Mouse (Mus musculus): ENCODE measurements around the gene Slc25a3. TPM values are rescaled to one million over a fixed set of nuclear protein-coding genes. Genes with fewer than 3 reads are reported as not detected.

Gene Slc25a3
- polyA plus RNA-seq, 1 experiment from 2014 or later, result 534 TPM

DNA sequence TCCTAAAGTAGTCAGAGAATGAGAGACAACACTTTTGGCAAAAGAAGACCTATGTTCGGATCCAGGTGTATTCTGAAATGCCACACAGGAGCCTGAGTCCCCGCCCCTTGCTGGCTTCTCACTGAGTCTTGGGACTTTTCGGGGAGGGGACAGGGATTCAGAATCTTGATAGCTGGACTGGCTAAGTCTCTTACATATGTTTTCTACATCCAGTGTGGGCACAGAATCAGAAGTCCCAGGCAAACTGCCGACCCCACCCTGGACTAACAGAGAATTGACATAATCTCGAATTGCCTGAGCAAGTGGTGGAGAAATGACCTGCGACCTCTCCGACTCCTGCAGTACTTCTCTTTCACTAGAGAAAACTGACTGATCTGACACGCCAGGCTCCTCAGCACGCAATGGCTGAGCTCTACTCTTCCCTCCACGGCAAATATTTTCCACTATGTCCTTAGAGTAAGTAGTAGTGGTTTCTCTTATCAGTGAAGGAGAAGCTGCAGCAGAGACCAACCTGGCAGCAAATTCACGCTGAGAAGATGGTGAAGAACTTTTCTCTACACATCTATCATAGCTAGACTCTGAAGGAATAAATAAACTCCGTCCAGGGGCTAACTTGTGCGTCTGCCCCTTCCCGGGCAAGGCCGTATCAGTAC, 38.8 kb upstream of the Slc25a3 start:
- ATAC-seq (ENCODE audit: low read depth), result no peak

GRCm38 (mm10) chr10:91162077-91162476, 38.2 kb upstream of the Slc25a3 start:
- H3K27me3 ChIP-seq, result no peaks in the 10 kb centered on the region
- peaks cover 3% of the 10 kb centered on the region for H3K4me1 ChIP-seq (replicated peaks)
- H3K4me3 ChIP-seq, result no peak overlapping the region
- H3K4me2 ChIP-seq, result no peak overlapping the region
- 92% methylated on average over 11 of the region's 11 CpGs for WGBS
- no peak for ATAC-seq (ENCODE audit: low read depth)
- no peaks in the 10 kb centered on the region for H3K9me3 ChIP-seq
- H3K27ac ChIP-seq (replicated peaks), result no peak overlapping the region
- no peak overlapping the region for H3K9ac ChIP-seq
- peaks cover 66% of the 10 kb centered on the region for H3K36me3 ChIP-seq

More for the DNA sequence above, 38.8 kb upstream of the Slc25a3 start:
- H3K9ac ChIP-seq, result no peak overlapping the region
- no peak overlapping the region for H3K4me3 ChIP-seq
- no peak overlapping the region for H3K4me2 ChIP-seq
- no peak overlapping the region for H3K27ac ChIP-seq (replicated peaks)
- H3K4me1 ChIP-seq (replicated peaks), result peaks cover 9% of the 10 kb centered on the region
- H3K27me3 ChIP-seq, result no peaks in the 10 kb centered on the region
- H3K36me3 ChIP-seq, result peaks cover 62% of the 10 kb centered on the region
- 93% methylated on average over 15 of the region's 15 CpGs for WGBS
- H3K9me3 ChIP-seq, result no peaks in the 10 kb centered on the region

DNA sequence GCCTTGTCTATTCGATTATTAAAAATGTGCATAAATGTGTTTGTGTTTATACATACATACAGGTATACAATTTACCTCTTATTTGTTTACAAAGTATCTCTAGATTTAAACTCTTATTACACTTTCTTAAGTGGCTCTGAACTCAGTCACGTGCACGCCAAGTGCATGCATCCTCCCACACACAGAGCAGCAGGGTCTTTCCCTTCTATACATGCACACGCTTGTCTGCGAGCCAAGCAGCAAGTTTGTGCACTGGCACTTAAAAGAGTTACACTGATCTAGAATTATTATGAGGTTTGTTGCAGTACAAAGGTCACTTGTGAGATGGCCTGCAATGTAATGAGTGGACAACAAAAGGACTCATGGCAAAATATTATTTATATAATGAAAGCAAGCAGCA, 37.1 kb upstream of the Slc25a3 start:
- H3K36me3 ChIP-seq, result peaks cover 71% of the 10 kb centered on the region
- 95% methylated on average over 5 of the region's 5 CpGs for WGBS

GRCm38 (mm10) chr10:91158442-91158841, 34.6 kb upstream of the Slc25a3 start:
- Histone ChIP-seq H3K27ac (replicated peaks) (no peak overlapping the region), H3K4me3 (no peak overlapping the region), H3K4me1 (replicated peaks) (no peaks in the 10 kb centered on the region), H3K9me3 (no peaks in the 10 kb centered on the region), H3K36me3 (peaks cover 80% of the 10 kb centered on the region), H3K4me2 (no peak overlapping the region), H3K27me3 (no peaks in the 10 kb centered on the region), H3K9ac (no peak overlapping the region)
- 89% methylated on average over 8 of the region's 8 CpGs for WGBS
- no peak for ATAC-seq (ENCODE audit: low read depth)

More for the DNA sequence above, 37.1 kb upstream of the Slc25a3 start:
- ATAC-seq (ENCODE audit: low read depth), result no peak
- Histone ChIP-seq H3K4me1 (replicated peaks) (no peaks in the 10 kb centered on the region), H3K9ac (no peak overlapping the region), H3K9me3 (no peaks in the 10 kb centered on the region), H3K4me3 (no peak overlapping the region), H3K4me2 (no peak overlapping the region), H3K27ac (replicated peaks) (no peak overlapping the region), H3K27me3 (no peaks in the 10 kb centered on the region)

GRCm38 (mm10) chr10:91156338-91156737, 32.5 kb upstream of the Slc25a3 start:
- Histone ChIP-seq H3K27ac (replicated peaks) (no peak overlapping the region), H3K4me3 (no peak overlapping the region), H3K4me2 (no peak overlapping the region), H3K27me3 (no peaks in the 10 kb centered on the region), H3K4me1 (replicated peaks) (no peaks in the 10 kb centered on the region), H3K9ac (no peak overlapping the region), H3K36me3 (peaks cover 75% of the 10 kb centered on the region), H3K9me3 (no peaks in the 10 kb centered on the region)
- 84% methylated on average over 6 of the region's 6 CpGs for WGBS
- no peak for ATAC-seq (ENCODE audit: low read depth)

DNA sequence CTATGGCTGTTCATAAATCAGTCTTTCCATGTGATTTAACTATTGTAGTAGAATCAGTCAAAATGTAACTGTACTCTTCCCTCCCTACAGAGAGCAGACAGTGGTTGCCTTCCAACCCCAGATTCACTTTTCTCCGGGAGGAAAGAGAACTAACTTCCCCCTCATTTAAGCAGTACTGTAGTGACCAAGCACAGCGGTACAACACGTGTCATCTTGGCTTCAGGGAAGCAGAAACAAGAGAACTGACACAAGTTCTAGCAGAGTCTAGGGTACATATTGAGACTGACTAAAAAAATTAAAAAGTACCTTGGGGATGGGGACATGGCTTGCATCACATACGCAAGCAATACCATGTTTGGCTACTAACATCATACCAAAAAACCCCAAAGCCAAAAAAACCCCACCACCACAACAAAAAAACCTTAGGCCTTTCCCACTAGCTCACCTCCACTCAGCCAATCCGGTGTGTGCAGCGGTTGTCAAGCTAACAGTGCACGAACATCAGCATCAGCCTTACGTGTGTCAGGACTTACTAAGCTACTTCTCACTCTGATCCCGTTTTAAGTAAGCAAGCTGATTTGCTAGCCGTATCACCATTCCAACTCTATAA, 30.1 kb upstream of the Slc25a3 start:
- no peak overlapping the region for H3K27ac ChIP-seq (replicated peaks)
- no peaks in the 10 kb centered on the region for H3K27me3 ChIP-seq
- no peak overlapping the region for H3K9ac ChIP-seq
- H3K9me3 ChIP-seq, result no peaks in the 10 kb centered on the region
- 91% methylated on average over 10 of the region's 10 CpGs for WGBS
- no peak overlapping the region for H3K4me2 ChIP-seq
- H3K4me1 ChIP-seq (replicated peaks), result no peaks in the 10 kb centered on the region
- ATAC-seq (ENCODE audit: low read depth), result no peak
- no peak overlapping the region for H3K4me3 ChIP-seq
- peaks cover 81% of the 10 kb centered on the region for H3K36me3 ChIP-seq

GRCm38 (mm10) chr10:91145413-91145812, 21.6 kb upstream of the Slc25a3 start:
- no peak overlapping the region for H3K4me3 ChIP-seq
- no peak overlapping the region for H3K27ac ChIP-seq (replicated peaks)
- no peaks in the 10 kb centered on the region for H3K27me3 ChIP-seq
- H3K9me3 ChIP-seq, result no peaks in the 10 kb centered on the region
- H3K4me2 ChIP-seq, result no peak overlapping the region
- peaks cover 42% of the 10 kb centered on the region for H3K36me3 ChIP-seq
- no peak for ATAC-seq (ENCODE audit: low read depth)
- H3K9ac ChIP-seq, result no peak overlapping the region
- H3K4me1 ChIP-seq (replicated peaks), result no peaks in the 10 kb centered on the region
- 93% methylated on average over 7 of the region's 7 CpGs for WGBS

DNA sequence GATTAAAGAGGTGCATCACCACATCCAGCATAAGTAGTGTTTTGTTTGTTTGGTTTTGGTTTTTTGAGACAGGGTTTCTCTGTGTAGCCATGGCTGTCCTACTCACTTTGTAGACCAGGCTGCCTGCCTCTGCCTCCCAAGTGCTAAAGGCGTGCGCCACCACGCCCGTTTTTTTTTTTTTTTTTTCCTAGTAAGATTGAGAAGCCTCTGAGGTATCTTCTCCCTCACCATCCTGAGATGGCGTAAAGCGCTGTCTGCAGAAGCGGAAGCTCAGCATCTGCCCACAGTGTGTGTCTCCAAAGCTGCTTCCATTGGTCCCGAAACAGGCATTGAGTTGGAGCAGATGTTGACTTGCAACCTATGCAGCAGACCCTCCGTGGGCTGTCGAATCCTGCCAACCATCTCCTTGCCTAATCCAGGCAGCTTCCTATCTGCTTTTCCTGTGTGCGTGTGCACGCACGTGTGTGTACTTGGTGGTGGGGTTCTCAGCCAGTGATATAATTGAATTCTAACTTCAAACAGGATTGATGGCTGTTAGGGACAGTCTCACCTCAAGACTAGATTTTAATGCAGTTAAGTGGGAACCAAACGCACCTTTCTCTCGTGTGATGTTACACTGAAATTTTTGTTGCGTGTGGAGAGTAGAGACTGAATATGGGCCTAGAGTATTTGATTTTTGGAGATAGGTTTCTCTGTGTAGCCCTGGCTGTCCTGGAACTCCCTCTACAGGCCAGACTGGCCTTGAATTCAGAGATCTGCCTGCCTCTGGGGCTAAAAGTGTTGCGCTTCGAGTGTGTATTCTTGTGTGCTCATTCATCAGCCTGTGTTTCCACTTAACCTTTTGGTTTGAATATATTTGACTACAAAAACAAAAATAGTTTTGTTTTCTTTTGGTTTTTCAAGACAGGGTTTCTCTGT, 19.7 kb upstream of the Slc25a3 start:
- Histone ChIP-seq H3K4me3 (no peak overlapping the region), H3K9ac (no peak overlapping the region), H3K4me1 (replicated peaks) (no peaks in the 10 kb centered on the region), H3K27ac (replicated peaks) (no peak overlapping the region), H3K9me3 (no peaks in the 10 kb centered on the region), H3K27me3 (no peaks in the 10 kb centered on the region), H3K4me2 (no peak overlapping the region), H3K36me3 (peaks cover 25% of the 10 kb centered on the region)
- WGBS, result 79% methylated on average over 18 of the region's 18 CpGs
- no peak for ATAC-seq (ENCODE audit: low read depth)

- H3K36me3 ChIP-seq, result peaks cover 21% of the 10 kb centered on the region
- ATAC-seq (ENCODE audit: low read depth), result no peak
- WGBS, result 76% methylated on average over 10 of the region's 10 CpGs
- no peak overlapping the region for H3K27ac ChIP-seq (replicated peaks)
- no peaks in the 10 kb centered on the region for H3K4me1 ChIP-seq (replicated peaks)
- no peak overlapping the region for H3K9ac ChIP-seq
- no peaks in the 10 kb centered on the region for H3K9me3 ChIP-seq
- no peak overlapping the region for H3K4me2 ChIP-seq
- H3K4me3 ChIP-seq, result no peak overlapping the region
- no peaks in the 10 kb centered on the region for H3K27me3 ChIP-seq
Observed at GRCm38 (mm10) chr10:91142654-91143191, 18.9 kb upstream of the Slc25a3 start.

DNA sequence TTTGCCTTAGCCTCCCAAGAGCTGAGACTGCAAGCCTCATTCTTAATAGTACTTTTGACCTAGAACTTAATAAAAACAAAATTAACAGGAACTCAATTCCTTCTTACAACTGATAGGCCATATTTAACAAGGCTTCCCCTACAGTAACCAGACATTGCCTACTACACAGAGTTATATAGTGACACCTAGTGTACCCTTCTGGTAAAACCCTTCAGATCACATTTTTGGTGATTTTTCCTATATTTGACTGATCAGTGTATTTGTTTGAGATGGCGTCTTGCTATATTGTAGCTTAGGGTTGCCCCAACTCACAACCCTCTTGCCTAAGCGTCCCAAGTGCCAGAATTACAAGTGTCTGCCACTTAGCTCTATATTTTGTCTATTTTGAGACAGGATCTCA, 17.7 kb upstream of the Slc25a3 start:
- H3K27ac ChIP-seq (replicated peaks), result no peak overlapping the region
- no peaks in the 10 kb centered on the region for H3K4me1 ChIP-seq (replicated peaks)
- no peak overlapping the region for H3K4me3 ChIP-seq
- 41% methylated on average over 2 of the region's 2 CpGs for WGBS
- peaks cover 12% of the 10 kb centered on the region for H3K36me3 ChIP-seq
- no peaks in the 10 kb centered on the region for H3K9me3 ChIP-seq
- H3K4me2 ChIP-seq, result no peak overlapping the region
- peak; percentile 76; the same call in 1 of the 2 replicates for ATAC-seq (ENCODE audit: low read depth)
- H3K27me3 ChIP-seq, result no peaks in the 10 kb centered on the region
- H3K9ac ChIP-seq, result no peak overlapping the region

GRCm38 (mm10) chr10:91139148-91139766, 15.4 kb upstream of the Slc25a3 start:
- no peak overlapping the region for H3K27ac ChIP-seq (replicated peaks)
- H3K9ac ChIP-seq, result no peak overlapping the region
- H3K27me3 ChIP-seq, result no peaks in the 10 kb centered on the region
- H3K4me1 ChIP-seq (replicated peaks), result no peaks in the 10 kb centered on the region
- no peaks in the 10 kb centered on the region for H3K9me3 ChIP-seq
- 93% methylated on average over 14 of the region's 14 CpGs for WGBS
- ATAC-seq (ENCODE audit: low read depth), result no peak
- H3K4me3 ChIP-seq, result no peak overlapping the region
- H3K4me2 ChIP-seq, result no peak overlapping the region
- no peaks in the 10 kb centered on the region for H3K36me3 ChIP-seq

- no peaks in the 10 kb centered on the region for H3K27me3 ChIP-seq
- no peak for ATAC-seq (ENCODE audit: low read depth)
- 85% methylated on average over 3 of the region's 3 CpGs for WGBS
Observed at GRCm38 (mm10) chr10:91138317-91138716, 14.5 kb upstream of the Slc25a3 start.

More at GRCm38 (mm10) chr10:91138317-91138716, 14.5 kb upstream of the Slc25a3 start:
- Histone ChIP-seq H3K9ac (no peak overlapping the region), H3K4me1 (replicated peaks) (no peaks in the 10 kb centered on the region), H3K4me2 (no peak overlapping the region), H3K27ac (replicated peaks) (no peak overlapping the region), H3K4me3 (no peak overlapping the region), H3K36me3 (no peaks in the 10 kb centered on the region), H3K9me3 (no peaks in the 10 kb centered on the region)

Data from neural tube, embryonic 13.5 days (tissue).